Comparison of ENCODE assay signal across 18 mouse cellular contexts in the genomic region with DNA sequence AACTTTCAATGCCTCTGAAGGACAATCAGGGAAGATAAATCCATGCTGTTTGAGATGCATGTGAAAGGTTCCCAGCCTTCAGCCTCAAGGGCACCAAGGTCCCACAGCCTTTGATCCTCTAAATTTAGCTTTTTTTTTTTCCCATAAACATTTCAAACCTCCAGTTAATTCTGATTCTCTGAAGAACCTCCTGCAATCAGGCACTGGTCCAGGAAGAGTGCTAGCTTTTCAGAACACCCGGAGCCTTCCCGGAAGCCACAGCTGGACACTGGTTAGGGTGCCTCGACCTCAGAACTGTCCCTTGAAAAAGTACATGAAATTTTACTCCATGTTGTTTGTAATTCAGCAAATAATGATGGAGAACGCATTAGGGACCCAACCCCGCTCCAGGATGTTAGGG.
DNase-seq lines count a peak whose midpoint lies in the region; ATAC-seq and TF ChIP-seq lines count a peak whose summit lies in the region.
"Had no signal": no experiment of that assay in that cellular context is flagged by ENCODE, and none has a peak within 500 bp of the region (broad histone marks: within the 10 kb centered on the region; RNA-seq: fewer than 3 reads in every experiment).

No protein-coding gene starts in this region.

- H3K4me2 ChIP-seq in lung, embryonic 16.5 days (ENCODE audit: low read depth, low read length): no peak overlapping the region
- H3K4me2 ChIP-seq: hindbrain, embryonic 13.5 days; intestine, embryonic 15.5 days; limb, embryonic 13.5 days; midbrain, embryonic 12.5 days had no signal

- no peak overlapping the region for H3K9ac ChIP-seq in lung, embryonic 16.5 days (ENCODE audit: low read length)
- H3K9ac ChIP-seq: forebrain, postnatal 0 days; hindbrain, embryonic 13.5 days; intestine, embryonic 15.5 days; limb, embryonic 13.5 days; midbrain, embryonic 12.5 days had no signal

- H3K4me1 ChIP-seq in kidney, adult 2 months (ENCODE audit: control insufficient read depth, insufficient read depth, low read length): no peaks in the 10 kb centered on the region
- peaks cover 3% of the 10 kb centered on the region; the same call in 1 of the 2 replicates for H3K4me1 ChIP-seq in lung, embryonic 16.5 days (replicated peaks; ENCODE audit: control insufficient read depth, insufficient read depth, low read length)
- H3K4me1 ChIP-seq: hindbrain, embryonic 13.5 days; intestine, embryonic 15.5 days; limb, embryonic 13.5 days; midbrain, embryonic 12.5 days had no signal

- no peak overlapping the region for H3K27ac ChIP-seq in kidney, adult 2 months (ENCODE audit: insufficient read depth, low read depth, low read length)
- H3K27ac ChIP-seq in lung, embryonic 16.5 days (ENCODE audit: low read length): peak overlapping the region; percentile 11
- H3K27ac ChIP-seq: hindbrain, embryonic 13.5 days; intestine, embryonic 15.5 days; left cerebral cortex, adult 2 months; limb, embryonic 13.5 days; midbrain, embryonic 12.5 days had no signal

- no peaks in the 10 kb centered on the region for H3K27me3 ChIP-seq in kidney, adult 2 months (replicated peaks; ENCODE audit: control insufficient read depth, insufficient read depth, low read length)
- H3K27me3 ChIP-seq in lung, embryonic 16.5 days (ENCODE audit: control insufficient read depth, insufficient read depth, low read depth, low read length): no peaks in the 10 kb centered on the region
- H3K27me3 ChIP-seq: hindbrain, embryonic 13.5 days; intestine, embryonic 15.5 days; limb, embryonic 13.5 days; midbrain, embryonic 12.5 days had no signal

- H3K36me3 ChIP-seq in kidney, adult 2 months (ENCODE audit: control insufficient read depth, insufficient read depth, low read length): no peaks in the 10 kb centered on the region
- no peaks in the 10 kb centered on the region for H3K36me3 ChIP-seq in lung, embryonic 16.5 days (ENCODE audit: control insufficient read depth, insufficient read depth, low read length)
- H3K36me3 ChIP-seq: G1E; hindbrain, embryonic 13.5 days; intestine, embryonic 15.5 days; limb, embryonic 13.5 days; midbrain, embryonic 12.5 days had no signal

- no peak for TF ChIP-seq CTCF in kidney, adult 2 months (conservative IDR thresholded peaks at IDR 0.05; ENCODE audit: insufficient read depth, insufficient read length, low read depth, low read length)

- no peak for TF ChIP-seq POLR2A in kidney, adult 2 months (IDR thresholded peaks at IDR 0.05; ENCODE audit: low read depth, low read length)

- no peak overlapping the region for H3K4me3 ChIP-seq in kidney, adult 2 months (ENCODE audit: insufficient read depth, low read depth, low read length)
- no peak overlapping the region for H3K4me3 ChIP-seq in lung, embryonic 16.5 days (ENCODE audit: low read length)
- H3K4me3 ChIP-seq: hindbrain, embryonic 13.5 days; intestine, embryonic 15.5 days; left cerebral cortex, adult 2 months; limb, embryonic 13.5 days; midbrain, embryonic 12.5 days; myocyte had no signal

- H3K9me3 ChIP-seq in lung, embryonic 16.5 days (ENCODE audit: control insufficient read depth, low read length): no peaks in the 10 kb centered on the region
- H3K9me3 ChIP-seq: hindbrain, embryonic 13.5 days; intestine, embryonic 15.5 days; limb, embryonic 13.5 days; midbrain, embryonic 12.5 days had no signal

- WGBS in kidney, adult 2 months: 71% methylated on average over 5 of the region's 5 CpGs
- WGBS in lung, embryonic 16.5 days: 39% methylated on average over 5 of the region's 5 CpGs

- peak; percentile 30 for DNase-seq in kidney, adult 2 months
- DNase-seq in kidney, adult 11 months: no peak
- DNase-seq in ovary, adult 18-20 months (ENCODE audit: low spot score): peak; percentile 56
- no peak for DNase-seq in ovary, postnatal 10 days (ENCODE audit: low spot score)
- no peak for DNase-seq in right cerebral cortex, adult 2 months (ENCODE audit: low spot score in 2 of 2)
- no peak for DNase-seq in right cerebral cortex, postnatal 14 days
- DNase-seq: cerebellum, postnatal 25 days; forebrain, postnatal 0 days; gastrocnemius, postnatal 10 days; thymus, adult 18-20 months had no signal

- ATAC-seq in lung, embryonic 16.5 days (ENCODE audit: low read depth): peak; percentile 72; the same call in 1 of the 2 replicates
- ATAC-seq: forebrain, postnatal 0 days; intestine, embryonic 15.5 days had no signal

Comparison
In these comparisons a context has a peak if more than half of its experiments do, and no peak if none do; other contexts are left out.
1. DNase-seq: peak in kidney, adult 2 months (single experiment) and ovary, adult 18-20 months (single experiment); none in kidney, adult 11 months (single experiment), ovary, postnatal 10 days (single experiment), right cerebral cortex, adult 2 months (0 of 2) and right cerebral cortex, postnatal 14 days (single experiment).